Mouse (Mus musculus) heart, embryonic 15.5 days (tissue): ENCODE results near the gene Tnfsf13b. TPM values are rescaled to one million over a fixed set of nuclear protein-coding genes. Genes with fewer than 3 reads are reported as not detected.

ENCODE experiments used
- ATAC-seq: fragments of 200-750 bp; cut with Nextera tagmentation; replicated peaks from 2 replicates; pipeline ENCODE4 v1.8.0; 2017; ENCODE audit warnings: low read depth, moderate TSS enrichment; ENCODE audit not compliant: insufficient number of reproducible peaks, insufficient read depth, low FRiP score
- H3K27ac ChIP-seq: fragments of 300-500 bp; sonication (generic); 2 replicates; pipeline ENCODE4 v1.5.1; 2015; ENCODE audit warnings: mild to moderate bottlenecking, inconsistent platforms
- H3K27me3 ChIP-seq: fragments of 300-500 bp; sonication (generic); 2 replicates; pipeline ENCODE4 v1.6.1; 2015; ENCODE audit warnings: inconsistent platforms
- H3K36me3 ChIP-seq: fragments of 300-500 bp; sonication (generic); 2 replicates; pipeline ENCODE4 v1.6.1; 2015; ENCODE audit warnings: mild to moderate bottlenecking, inconsistent platforms
- H3K4me1 ChIP-seq: fragments of 300-500 bp; sonication (generic); replicated peaks from 2 replicates; pipeline ENCODE4 v1.6.1; 2015; ENCODE audit warnings: inconsistent platforms
- H3K4me2 ChIP-seq: fragments of 300-500 bp; sonication (generic); 2 replicates; pipeline ENCODE4 v1.6.1; 2015; ENCODE audit warnings: inconsistent platforms, mild to moderate bottlenecking, moderate library complexity
- H3K4me3 ChIP-seq: fragments of 300-500 bp; sonication (generic); 2 replicates; pipeline ENCODE4 v1.5.1; 2015; ENCODE audit warnings: mild to moderate bottlenecking, inconsistent platforms
- H3K9ac ChIP-seq: fragments of 300-500 bp; sonication (generic); 2 replicates; pipeline ENCODE4 v1.6.1; 2015; ENCODE audit warnings: mild to moderate bottlenecking, inconsistent platforms
- H3K9me3 ChIP-seq: fragments of 300-500 bp; sonication (generic); replicated peaks from 2 replicates; pipeline ENCODE4 v1.6.1; 2016; ENCODE audit warnings: inconsistent platforms
- WGBS: fragments of 180-500 bp; shearing (Covaris S2); methylation state at CpG from one replicate; pipeline ENCODE4 v1.1.7; 2015; ENCODE audit warnings: mixed read lengths; 5-methylcytosine and 5-hydroxymethylcytosine counted together
- polyA plus RNA-seq: library from polyadenylated mRNA; unstranded; fragments of >200 nt; fragmentation: Nextera tagmentation; extraction: Ambion mirVana; gene quantifications from 2 replicates; pipeline ENCODE4 v1.2.1, GENCODE M21; 2015

Gene Tnfsf13b
- polyA plus RNA-seq = 0.31 and 1.0 TPM in 2 replicates

DNA sequence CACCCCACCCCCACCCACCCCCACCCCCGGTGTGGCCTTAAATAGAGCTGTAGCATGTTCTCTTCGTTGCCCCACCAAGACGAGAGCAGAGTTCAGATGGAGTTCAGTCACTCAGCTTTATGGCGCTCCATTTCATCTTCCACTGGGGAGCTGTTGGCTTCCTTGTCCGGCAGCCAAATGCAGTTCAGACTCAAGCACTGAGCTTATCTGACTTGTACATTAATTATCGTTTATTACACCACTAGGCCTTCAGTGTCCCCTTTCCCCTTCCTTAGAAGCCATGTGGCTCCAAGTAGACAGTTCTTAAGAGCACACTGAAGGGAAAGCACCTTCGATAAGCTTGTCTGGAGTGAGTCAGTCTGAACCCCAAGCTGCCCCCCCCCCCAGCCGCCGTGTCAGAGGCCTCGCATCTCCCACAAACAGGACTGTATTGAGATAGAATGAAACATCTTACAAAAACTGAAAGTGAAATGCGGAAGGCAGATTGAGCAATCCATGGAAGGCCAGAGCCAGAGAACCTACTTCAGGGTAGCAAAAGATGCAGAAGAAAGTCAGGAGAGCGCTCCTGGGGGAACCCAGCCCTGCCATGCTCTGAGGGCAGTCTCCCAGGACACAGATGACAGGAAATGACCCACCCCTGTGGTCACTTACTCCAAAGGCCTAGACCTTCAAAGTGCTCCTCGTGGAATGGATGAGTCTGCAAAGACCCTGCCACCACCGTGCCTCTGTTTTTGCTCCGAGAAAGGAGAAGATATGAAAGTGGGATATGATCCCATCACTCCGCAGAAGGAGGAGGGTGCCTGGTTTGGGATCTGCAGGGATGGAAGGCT lies at the start of gene Tnfsf13b:
TSS of gene Tnfsf13b (plus strand) at position 312 of the 830 bp plus-strand sequence.
- peaks cover 9% of the 10 kb centered on the region for H3K4me1 ChIP-seq

DNA sequence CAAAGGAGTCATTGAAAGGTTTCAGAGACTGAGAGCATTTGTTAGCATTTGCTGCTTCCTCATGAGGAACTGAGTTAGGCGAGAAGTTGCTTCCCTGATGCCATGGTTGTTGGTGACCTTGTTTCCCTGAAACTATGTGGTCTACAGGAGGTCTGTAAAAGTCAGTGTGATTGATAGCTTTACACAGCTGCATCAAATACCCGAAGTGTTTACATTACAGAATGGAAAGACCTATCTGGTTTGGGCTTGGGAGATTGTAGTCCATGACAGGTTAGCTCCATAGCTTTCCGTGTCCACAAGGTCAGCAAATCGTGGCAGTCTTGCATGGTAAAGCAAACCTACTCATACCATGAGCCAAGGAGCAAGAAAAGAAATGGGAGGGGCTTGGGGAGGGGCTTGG lies 47.9 kb upstream of the Tnfsf13b start:
- H3K36me3 ChIP-seq = no peaks in the 10 kb centered on the region
- no peaks in the 10 kb centered on the region for H3K27me3 ChIP-seq
- H3K9ac ChIP-seq = no peak overlapping the region
- no peak overlapping the region for H3K4me3 ChIP-seq
- no peak overlapping the region for H3K4me2 ChIP-seq
- H3K27ac ChIP-seq = no peak overlapping the region
- no peaks in the 10 kb centered on the region for H3K4me1 ChIP-seq
- ATAC-seq = no peak
- no peaks in the 10 kb centered on the region for H3K9me3 ChIP-seq
- WGBS = 63% methylated on average over 4 of the region's 4 CpGs

More for the DNA sequence above, at the start of gene Tnfsf13b:
- no peaks in the 10 kb centered on the region for H3K36me3 ChIP-seq
- peak within 1 kb of the TSS; percentile 82 for H3K4me2 ChIP-seq
- H3K9me3 ChIP-seq = no peaks in the 10 kb centered on the region
- no peak for ATAC-seq
- H3K4me3 ChIP-seq = peak within 1 kb of the TSS; percentile 46
- peaks cover 4% of the 10 kb centered on the region for H3K27me3 ChIP-seq
- peak within 1 kb of the TSS; percentile 35; the same call in 1 of the 2 replicates for H3K9ac ChIP-seq
- WGBS = 55% methylated on average over 16 of the region's 16 CpGs
- H3K27ac ChIP-seq = no peak within 1 kb of the TSS

GRCm38 (mm10) chr8:9959919-9960318 lies 46.3 kb upstream of the Tnfsf13b start:
- no peak overlapping the region for H3K27ac ChIP-seq
- H3K36me3 ChIP-seq = no peaks in the 10 kb centered on the region
- WGBS = 86% methylated on average over 2 of the region's 2 CpGs
- H3K4me1 ChIP-seq = no peaks in the 10 kb centered on the region
- H3K9ac ChIP-seq = no peak overlapping the region
- no peak overlapping the region for H3K4me3 ChIP-seq
- no peaks in the 10 kb centered on the region for H3K27me3 ChIP-seq
- H3K4me2 ChIP-seq = no peak overlapping the region
- no peak for ATAC-seq
- H3K9me3 ChIP-seq = no peaks in the 10 kb centered on the region

DNA sequence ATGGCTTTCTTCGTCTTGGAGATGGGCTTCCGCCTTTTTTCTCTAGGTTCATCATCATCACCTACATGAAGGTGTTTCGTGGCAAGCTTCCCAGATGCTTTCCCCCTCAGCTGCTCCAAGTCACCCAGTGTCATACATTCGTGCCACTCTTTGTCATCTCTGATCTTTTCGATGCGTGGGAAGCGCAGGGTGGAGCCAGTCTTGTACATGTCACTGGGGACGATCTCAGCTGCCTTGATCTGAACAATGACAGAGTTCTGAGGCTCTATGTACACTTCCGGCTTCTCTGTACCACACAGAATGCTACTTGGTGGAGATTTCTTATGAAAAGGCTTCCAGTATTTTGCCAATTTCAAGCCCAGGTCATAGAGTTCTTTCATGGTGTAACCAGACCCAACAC lies 34.4 kb upstream of the Tnfsf13b start:
- Histone ChIP-seq H3K36me3 (peaks cover 24% of the 10 kb centered on the region), H3K9me3 (no peaks in the 10 kb centered on the region), H3K4me3 (no peak overlapping the region), H3K4me1 (peaks cover 11% of the 10 kb centered on the region), H3K4me2 (no peak overlapping the region), H3K9ac (no peak overlapping the region), H3K27ac (no peak overlapping the region), H3K27me3 (no peaks in the 10 kb centered on the region)
- WGBS = 94% methylated on average over 9 of the region's 9 CpGs
- ATAC-seq = no peak

- peaks cover 24% of the 10 kb centered on the region for H3K36me3 ChIP-seq
- H3K27me3 ChIP-seq = no peaks in the 10 kb centered on the region
- peaks cover 33% of the 10 kb centered on the region for H3K4me1 ChIP-seq
- no peaks in the 10 kb centered on the region for H3K9me3 ChIP-seq
- peak overlapping the region; percentile 74 for H3K4me2 ChIP-seq
- peak overlapping the region; percentile 89 for H3K4me3 ChIP-seq
- 32% methylated on average over 5 of the region's 5 CpGs for WGBS
- no peak for ATAC-seq
- H3K27ac ChIP-seq = no peak overlapping the region
- peak overlapping the region; percentile 77 for H3K9ac ChIP-seq
Measured at GRCm38 (mm10) chr8:9975276-9975675, 31.0 kb upstream of the Tnfsf13b start.

DNA sequence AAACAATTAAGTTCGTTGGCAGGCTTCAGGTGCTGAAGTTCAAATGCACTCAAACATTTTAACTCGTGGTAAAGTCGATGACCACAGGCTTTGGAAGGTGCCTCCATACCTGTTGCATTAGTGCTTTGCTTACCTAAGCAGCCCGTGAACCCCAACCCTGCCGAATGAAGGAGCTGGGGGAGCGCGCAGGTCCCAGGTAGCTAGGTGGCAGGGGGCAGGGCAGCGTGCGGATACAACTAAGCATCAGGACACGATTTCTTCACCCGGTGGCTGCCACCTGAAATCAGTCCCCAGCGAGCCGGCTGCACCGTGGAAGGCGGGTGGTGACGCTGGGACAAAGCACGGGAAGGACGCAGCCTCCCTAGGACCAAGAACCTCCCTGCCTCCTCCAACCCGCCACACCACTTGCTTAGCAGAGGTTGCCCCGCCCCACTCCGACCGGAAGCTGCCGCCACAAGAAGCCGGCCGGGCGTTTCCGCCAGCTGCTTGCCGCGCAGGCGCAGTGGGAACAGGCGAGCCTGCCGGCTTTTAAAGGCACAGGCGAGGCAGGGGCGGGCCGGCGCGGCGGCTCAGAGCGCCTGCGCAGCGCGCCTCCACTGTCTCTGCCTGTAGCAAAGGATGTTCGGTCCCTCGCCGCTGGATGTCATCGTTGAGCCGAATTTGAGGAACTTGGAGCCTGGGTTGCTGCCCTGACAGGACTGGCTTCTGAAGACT lies 30.2 kb upstream of the Tnfsf13b start:
- Histone ChIP-seq H3K4me3 (peak overlapping the region; percentile 89), H3K36me3 (peaks cover 24% of the 10 kb centered on the region), H3K9ac (peak overlapping the region; percentile 77), H3K9me3 (no peaks in the 10 kb centered on the region), H3K4me1 (peaks cover 33% of the 10 kb centered on the region), H3K27ac (peak overlapping the region; percentile 87; the same call in 1 of the 2 replicates), H3K4me2 (peak overlapping the region; percentile 74), H3K27me3 (no peaks in the 10 kb centered on the region)
- WGBS = under 1% methylated on average over 47 of the region's 47 CpGs
- peak; percentile 95 for ATAC-seq

- WGBS = 37% methylated on average over 15 of the region's 15 CpGs
- no peaks in the 10 kb centered on the region for H3K9me3 ChIP-seq
- H3K4me2 ChIP-seq = peak overlapping the region; percentile 74
- peak overlapping the region; percentile 89 for H3K4me3 ChIP-seq
- H3K27me3 ChIP-seq = no peaks in the 10 kb centered on the region
- ATAC-seq = no peak
- H3K9ac ChIP-seq = peak overlapping the region; percentile 92
- peaks cover 33% of the 10 kb centered on the region for H3K4me1 ChIP-seq
- H3K27ac ChIP-seq = peak overlapping the region; percentile 87
- H3K36me3 ChIP-seq = peaks cover 15% of the 10 kb centered on the region
Measured at GRCm38 (mm10) chr8:9977016-9977415, 29.3 kb upstream of the Tnfsf13b start.

- Histone ChIP-seq H3K4me1 (peaks cover 33% of the 10 kb centered on the region), H3K9me3 (no peaks in the 10 kb centered on the region), H3K27me3 (no peaks in the 10 kb centered on the region), H3K4me2 (peak within 1 kb of the TSS; percentile 74), H3K27ac (peak within 1 kb of the TSS; percentile 87), H3K4me3 (peak within 1 kb of the TSS; percentile 89), H3K9ac (peak within 1 kb of the TSS; percentile 92), H3K36me3 (peaks cover 8% of the 10 kb centered on the region)
- ATAC-seq = peak; percentile 66
- under 1% methylated on average over 68 of the region's 68 CpGs for WGBS
Measured at GRCm38 (mm10) chr8:9977573-9978314, 28.5 kb upstream of the Tnfsf13b start, which contains the start of the genes Lig4 and Abhd13. Gene Lig4, minus strand, starts transcription at chr8:9977686. Gene Abhd13, plus strand, starts transcription at chr8:9977707.

- peak overlapping the region; percentile 92 for H3K9ac ChIP-seq
- no peak for ATAC-seq
- no peaks in the 10 kb centered on the region for H3K27me3 ChIP-seq
- peak overlapping the region; percentile 74 for H3K4me2 ChIP-seq
- peaks cover 33% of the 10 kb centered on the region for H3K4me1 ChIP-seq
- H3K9me3 ChIP-seq = no peaks in the 10 kb centered on the region
- H3K4me3 ChIP-seq = peak overlapping the region; percentile 89
- peaks cover 4% of the 10 kb centered on the region; the same call in 1 of the 2 replicates for H3K36me3 ChIP-seq
- WGBS = 44% methylated on average over 18 of the region's 18 CpGs
- no peak overlapping the region; the same call in 1 of the 2 replicates for H3K27ac ChIP-seq
Measured at GRCm38 (mm10) chr8:9978475-9979230, 27.6 kb upstream of the Tnfsf13b start.

DNA sequence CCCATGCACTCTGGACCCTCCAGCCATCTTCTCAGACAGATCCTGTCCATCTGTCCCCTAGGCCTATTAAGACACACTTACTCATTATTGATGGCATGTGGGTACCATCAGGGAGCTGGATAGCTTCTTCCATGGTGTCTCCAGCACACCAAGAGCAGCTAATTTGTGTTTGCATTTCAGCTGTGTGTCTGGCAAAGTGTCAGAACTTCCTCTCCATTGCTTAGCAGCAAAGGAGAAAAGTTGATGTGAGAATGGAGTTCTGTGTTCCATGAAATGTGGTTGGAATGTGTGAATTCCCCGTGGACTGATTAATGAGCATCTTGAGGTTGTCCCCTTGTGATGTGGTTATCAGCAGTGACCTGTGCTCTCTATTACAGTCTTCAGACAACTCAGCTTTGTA lies 26.5 kb upstream of the Tnfsf13b start:
- no peak overlapping the region for H3K4me2 ChIP-seq
- H3K27ac ChIP-seq = no peak overlapping the region
- H3K36me3 ChIP-seq = peaks cover 5% of the 10 kb centered on the region; the same call in 1 of the 2 replicates
- 37% methylated on average over 1 of the region's 1 CpGs for WGBS
- no peak for ATAC-seq
- H3K4me1 ChIP-seq = peaks cover 33% of the 10 kb centered on the region
- H3K4me3 ChIP-seq = no peak overlapping the region
- no peaks in the 10 kb centered on the region for H3K27me3 ChIP-seq
- H3K9me3 ChIP-seq = no peaks in the 10 kb centered on the region
- H3K9ac ChIP-seq = no peak overlapping the region
